Mouse (Mus musculus) liver, postnatal 0 days (tissue): ENCODE results near the gene Amz2. TPM values are rescaled to one million over a fixed set of nuclear protein-coding genes. Genes with fewer than 3 reads are reported as not detected.

Source experiments
- ATAC-seq: fragments of 200-750 bp; cut with Nextera tagmentation; 2 replicates; pipeline ENCODE4 v1.8.0; 2017; ENCODE audit warnings: mild to moderate bottlenecking, moderate library complexity
- DNase-seq: peaks from one replicate; pipeline ENCODE4 v3.0.0-alpha.2; 2016
- H3K27ac ChIP-seq: fragments of 300-500 bp; sonication (generic); 2 replicates; pipeline ENCODE4 v1.5.1; 2014; ENCODE audit warnings: antibody characterized with exemption, moderate library complexity, mild to moderate bottlenecking, low read depth
- H3K27me3 ChIP-seq: fragments of 300-500 bp; sonication (generic); 2 replicates; pipeline ENCODE4 v1.6.1; 2014; ENCODE audit warnings: low read length, control low read depth, mixed read lengths; ENCODE audit not compliant: insufficient read depth
- H3K36me3 ChIP-seq: fragments of 300-500 bp; sonication (generic); replicated peaks from 2 replicates; pipeline ENCODE4 v1.6.1; 2014; ENCODE audit warnings: mild to moderate bottlenecking, control low read depth, low read length, moderate library complexity, mixed read lengths; ENCODE audit not compliant: insufficient read depth
- H3K4me1 ChIP-seq: fragments of 300-500 bp; sonication (generic); 2 replicates; pipeline ENCODE4 v1.6.1; 2014; ENCODE audit warnings: antibody characterized with exemption, mild to moderate bottlenecking, control low read depth; ENCODE audit not compliant: insufficient read depth
- H3K4me2 ChIP-seq: fragments of 300-500 bp; sonication (generic); 2 replicates; pipeline ENCODE4 v1.6.1; 2014; ENCODE audit warnings: low read depth, mild to moderate bottlenecking, low read length, moderate library complexity, mixed read lengths
- H3K4me3 ChIP-seq: fragments of 300-500 bp; sonication (generic); 2 replicates; pipeline ENCODE4 v1.5.1; 2014; ENCODE audit warnings: low read depth, low read length
- H3K9ac ChIP-seq: fragments of 300-500 bp; sonication (generic); replicated peaks from 2 replicates; pipeline ENCODE4 v1.6.1; 2014; ENCODE audit warnings: mild to moderate bottlenecking, moderate library complexity
- H3K9me3 ChIP-seq: fragments of 300-500 bp; sonication (generic); 2 replicates; pipeline ENCODE4 v1.6.1; 2016; ENCODE audit warnings: mild to moderate bottlenecking, control low read depth, low read length, mixed read lengths
- CTCF ChIP-seq: sonication (generic); IDR thresholded peaks from 2 replicates; pipeline ENCODE4 v1.5.1; 2016; ENCODE audit warnings: antibody characterized with exemption, low read depth
- EP300 ChIP-seq: IDR thresholded peaks from 2 replicates; pipeline ENCODE4 v1.6.1; 2016; ENCODE audit warnings: antibody characterized with exemption, low read depth, mild to moderate bottlenecking
- WGBS: fragments of 180-500 bp; shearing (Covaris S2); extraction: QIAGEN DNeasy Blood & Tissue Kit; methylation state at CpG from one replicate; pipeline ENCODE4 v1.1.7; 2014; ENCODE audit not compliant: insufficient replicate concordance; 5-methylcytosine and 5-hydroxymethylcytosine counted together
- polyA plus RNA-seq: library from polyadenylated mRNA; unstranded; fragments of >200 nt; fragmentation: Nextera tagmentation; extraction: Ambion mirVana; gene quantifications from 2 replicates; pipeline ENCODE4 v1.2.1, GENCODE M21; 2015

Amz2 gene
- polyA plus RNA-seq, 1 experiment from 2014 or later, result 11.0 TPM

DNA sequence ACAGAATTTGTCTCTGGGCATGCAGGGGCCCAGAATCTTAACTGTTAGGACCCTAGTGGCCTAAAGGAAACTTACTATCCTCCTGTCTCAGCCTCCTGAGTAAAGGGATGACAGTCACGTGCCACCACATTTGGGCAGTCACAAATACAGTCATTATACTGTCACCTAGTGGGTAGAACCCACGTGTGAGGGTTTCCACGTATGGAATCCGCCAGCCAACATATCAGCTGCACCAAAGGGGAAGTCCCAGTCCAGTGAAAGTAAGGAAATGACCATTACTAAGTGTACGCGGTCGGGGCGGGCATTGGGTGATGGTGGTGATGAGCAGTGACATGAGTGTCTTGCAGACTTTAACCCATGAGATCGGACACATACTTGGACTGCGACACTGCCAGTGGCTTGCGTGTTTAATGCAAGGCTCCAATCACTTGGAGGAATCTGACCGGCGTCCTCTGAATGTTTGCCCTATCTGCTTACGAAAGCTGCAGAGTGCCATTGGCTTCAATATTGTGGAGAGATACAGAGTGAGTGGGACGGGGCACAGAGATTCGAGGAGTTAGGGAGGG lies 8.6 kb downstream of the Amz2 start:
- Histone ChIP-seq H3K4me2 (no peak overlapping the region), H3K36me3 (peaks cover 32% of the 10 kb centered on the region), H3K9me3 (no peaks in the 10 kb centered on the region), H3K27ac (no peak overlapping the region), H3K9ac (no peak overlapping the region), H3K27me3 (no peaks in the 10 kb centered on the region), H3K4me1 (no peaks in the 10 kb centered on the region; the same call in 1 of the 2 replicates), H3K4me3 (no peak overlapping the region)
- ATAC-seq, result no peak
- WGBS, result 73% methylated on average over 16 of the region's 16 CpGs
- TF ChIP-seq EP300, result no peak
- no peak for TF ChIP-seq CTCF
- no peak for DNase-seq

DNA sequence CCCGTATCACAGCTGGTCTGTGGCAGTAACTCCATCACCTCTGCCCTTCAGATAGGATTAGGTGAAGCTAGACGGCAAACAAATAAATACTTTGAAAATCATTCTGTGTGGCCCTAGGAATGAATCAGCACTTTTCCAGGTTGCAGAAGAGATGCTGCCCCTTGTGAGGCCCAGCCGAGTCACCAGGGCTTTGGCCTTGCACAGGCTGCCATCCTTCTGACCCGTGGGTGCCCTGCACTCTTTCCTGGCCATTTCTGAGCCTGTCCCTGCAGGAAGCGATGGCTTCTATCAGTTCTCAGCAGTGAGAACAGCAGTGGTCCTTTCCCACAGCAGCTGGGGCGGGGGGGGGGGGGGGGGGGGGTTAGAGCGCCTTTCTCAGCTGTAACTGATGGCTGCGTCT lies 11.1 kb downstream of the Amz2 start:
- WGBS, result 60% methylated on average over 6 of the region's 8 CpGs
- DNase-seq, result no peak
- Histone ChIP-seq H3K27me3 (no peaks in the 10 kb centered on the region), H3K4me2 (no peak overlapping the region), H3K36me3 (peaks cover 21% of the 10 kb centered on the region), H3K9me3 (no peaks in the 10 kb centered on the region), H3K4me1 (peaks cover 12% of the 10 kb centered on the region), H3K9ac (no peak overlapping the region), H3K27ac (no peak overlapping the region), H3K4me3 (no peak overlapping the region)
- no peak for ATAC-seq
- TF ChIP-seq CTCF (no peak), EP300 (no peak)

DNA sequence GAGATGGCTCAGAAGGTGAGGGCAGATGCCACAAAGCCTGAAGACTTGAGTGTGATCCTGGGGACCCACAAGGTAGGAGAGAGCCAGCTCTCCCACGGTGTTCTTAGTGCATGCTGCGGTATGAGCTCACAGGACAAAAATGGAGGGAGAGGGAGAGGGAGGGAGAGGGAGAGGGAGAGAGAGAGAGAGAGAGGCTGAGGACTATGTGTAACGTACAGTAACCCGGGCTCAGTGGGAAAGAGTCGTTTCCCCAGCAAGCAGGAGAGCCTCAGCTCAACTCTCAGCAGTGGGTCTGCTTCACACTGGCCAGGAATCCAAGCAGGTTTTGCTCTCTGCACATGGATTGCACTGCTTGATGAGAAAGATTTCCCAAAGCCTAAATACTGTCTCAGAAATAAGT lies 13.5 kb downstream of the Amz2 start:
- 33% methylated on average over 5 of the region's 5 CpGs for WGBS
- Histone ChIP-seq H3K27ac (no peak overlapping the region), H3K9ac (no peak overlapping the region), H3K4me1 (peaks cover 12% of the 10 kb centered on the region), H3K9me3 (no peaks in the 10 kb centered on the region), H3K4me3 (peak overlapping the region; percentile 59; the same call in 1 of the 2 replicates), H3K27me3 (no peaks in the 10 kb centered on the region), H3K4me2 (peak overlapping the region; percentile 81), H3K36me3 (peaks cover 19% of the 10 kb centered on the region)
- ATAC-seq (peak; percentile 1; the same call in 1 of the 2 replicates), DNase-seq (no peak)
- TF ChIP-seq CTCF, result no peak
- TF ChIP-seq EP300, result no peak

DNA sequence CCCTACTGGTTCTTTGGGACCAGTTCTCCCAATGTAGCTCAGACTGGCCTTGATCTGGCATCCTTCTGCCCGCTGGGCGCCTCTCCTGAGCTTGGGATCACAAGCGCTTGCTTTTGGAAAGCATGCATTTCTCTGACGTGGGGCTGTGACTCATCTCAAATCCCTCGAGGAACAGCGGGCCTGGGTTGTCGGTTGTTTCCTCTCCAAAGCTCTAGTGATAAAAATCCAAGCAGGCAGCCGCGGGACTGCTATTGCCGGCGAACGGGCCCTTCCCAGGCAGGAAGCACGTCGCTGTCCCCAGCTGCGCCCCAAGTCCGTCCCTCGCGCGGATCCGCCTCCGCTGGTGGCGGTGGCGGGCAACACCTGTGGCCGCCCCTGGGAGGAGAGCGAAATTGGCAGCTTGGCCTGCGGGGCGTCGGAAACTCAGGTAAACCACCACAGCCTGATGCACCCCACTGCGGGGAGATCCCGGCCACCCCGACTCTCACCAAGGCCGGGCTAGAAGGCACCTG lies 14.1 kb downstream of the Amz2 start:
- H3K4me3 ChIP-seq, result peak overlapping the region; percentile 59
- H3K27ac ChIP-seq, result peak overlapping the region; percentile 55
- peak; percentile 82 for ATAC-seq
- peaks cover 15% of the 10 kb centered on the region for H3K36me3 ChIP-seq
- TF ChIP-seq CTCF, result peak; percentile 24; the same call in 1 of the 2 replicates
- TF ChIP-seq EP300, result no peak
- H3K27me3 ChIP-seq, result no peaks in the 10 kb centered on the region
- peaks cover 12% of the 10 kb centered on the region for H3K4me1 ChIP-seq
- H3K9me3 ChIP-seq, result no peaks in the 10 kb centered on the region
- H3K9ac ChIP-seq, result peak overlapping the region; percentile 65
- H3K4me2 ChIP-seq, result peak overlapping the region; percentile 81
- DNase-seq, result peak; percentile 81
- 1% methylated on average over 32 of the region's 32 CpGs for WGBS

DNA sequence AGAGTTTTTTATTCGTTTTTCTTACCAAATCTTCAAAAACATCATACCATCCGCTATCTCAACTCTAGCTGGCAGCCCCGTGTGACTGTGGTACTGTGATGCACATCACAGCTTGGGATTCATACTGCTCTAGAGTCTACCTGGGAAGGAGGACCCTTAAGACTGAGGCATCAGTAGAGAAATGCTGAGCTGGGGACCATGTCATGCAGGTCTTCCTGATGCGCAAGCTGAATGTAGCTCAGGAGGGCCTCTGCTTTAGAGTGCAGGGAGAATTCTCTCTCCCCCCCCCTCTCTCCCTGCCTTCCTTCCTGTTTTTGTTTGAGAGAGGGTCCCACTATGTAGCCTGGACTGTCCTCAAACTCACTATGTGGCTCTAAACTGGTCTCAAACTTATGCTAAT lies 14.9 kb downstream of the Amz2 start:
- no peak for ATAC-seq
- TF ChIP-seq CTCF (no peak), EP300 (no peak)
- no peak overlapping the region for H3K27ac ChIP-seq

DNA sequence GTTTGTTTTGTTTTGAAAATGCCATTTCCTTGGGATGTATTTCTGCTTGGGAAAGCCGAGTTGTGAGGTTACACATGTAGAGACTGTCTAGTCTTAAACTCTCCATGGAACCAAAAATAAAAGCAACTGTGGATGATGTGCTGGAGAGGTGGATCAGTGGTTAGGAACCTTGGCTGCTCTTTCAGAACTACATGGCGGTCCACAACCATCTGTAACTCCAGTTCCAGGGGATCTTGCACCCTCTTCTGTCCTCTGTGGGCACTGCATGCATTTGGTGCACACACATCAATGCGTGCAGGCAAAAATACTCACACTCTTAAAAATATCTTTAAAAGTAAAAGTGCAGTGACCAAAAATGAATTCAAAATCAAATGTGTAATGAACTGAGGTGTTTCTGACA lies 15.4 kb downstream of the Amz2 start:
- Histone ChIP-seq H3K4me1 (peaks cover 12% of the 10 kb centered on the region), H3K9ac (no peak overlapping the region), H3K9me3 (no peaks in the 10 kb centered on the region), H3K27me3 (no peaks in the 10 kb centered on the region), H3K27ac (no peak overlapping the region), H3K36me3 (peaks cover 3% of the 10 kb centered on the region), H3K4me3 (no peak overlapping the region), H3K4me2 (no peak overlapping the region)
- ATAC-seq, result peak; percentile 41; the same call in 1 of the 2 replicates
- no peak for TF ChIP-seq EP300
- TF ChIP-seq CTCF, result peak; percentile 86
- WGBS, result 59% methylated on average over 3 of the region's 3 CpGs
- peak; percentile 69 for DNase-seq

More for the DNA sequence above, 14.9 kb downstream of the Amz2 start:
- peak overlapping the region; percentile 81 for H3K4me2 ChIP-seq
- WGBS, result 54% methylated on average over 4 of the region's 4 CpGs
- H3K36me3 ChIP-seq, result peaks cover 8% of the 10 kb centered on the region
- H3K4me1 ChIP-seq, result peaks cover 12% of the 10 kb centered on the region
- DNase-seq, result no peak
- peak overlapping the region; percentile 65 for H3K9ac ChIP-seq
- no peaks in the 10 kb centered on the region for H3K27me3 ChIP-seq
- no peaks in the 10 kb centered on the region for H3K9me3 ChIP-seq
- H3K4me3 ChIP-seq, result peak overlapping the region; percentile 59
